Mouse (Mus musculus) urinary bladder, postnatal 14 days (tissue): ENCODE data around the gene Tpgs1.

Experiments used
- DNase-seq: peaks from one replicate; pipeline ENCODE4 v3.0.0; 2021; ENCODE audit warnings: low spot score

The Tpgs1 gene

DNA sequence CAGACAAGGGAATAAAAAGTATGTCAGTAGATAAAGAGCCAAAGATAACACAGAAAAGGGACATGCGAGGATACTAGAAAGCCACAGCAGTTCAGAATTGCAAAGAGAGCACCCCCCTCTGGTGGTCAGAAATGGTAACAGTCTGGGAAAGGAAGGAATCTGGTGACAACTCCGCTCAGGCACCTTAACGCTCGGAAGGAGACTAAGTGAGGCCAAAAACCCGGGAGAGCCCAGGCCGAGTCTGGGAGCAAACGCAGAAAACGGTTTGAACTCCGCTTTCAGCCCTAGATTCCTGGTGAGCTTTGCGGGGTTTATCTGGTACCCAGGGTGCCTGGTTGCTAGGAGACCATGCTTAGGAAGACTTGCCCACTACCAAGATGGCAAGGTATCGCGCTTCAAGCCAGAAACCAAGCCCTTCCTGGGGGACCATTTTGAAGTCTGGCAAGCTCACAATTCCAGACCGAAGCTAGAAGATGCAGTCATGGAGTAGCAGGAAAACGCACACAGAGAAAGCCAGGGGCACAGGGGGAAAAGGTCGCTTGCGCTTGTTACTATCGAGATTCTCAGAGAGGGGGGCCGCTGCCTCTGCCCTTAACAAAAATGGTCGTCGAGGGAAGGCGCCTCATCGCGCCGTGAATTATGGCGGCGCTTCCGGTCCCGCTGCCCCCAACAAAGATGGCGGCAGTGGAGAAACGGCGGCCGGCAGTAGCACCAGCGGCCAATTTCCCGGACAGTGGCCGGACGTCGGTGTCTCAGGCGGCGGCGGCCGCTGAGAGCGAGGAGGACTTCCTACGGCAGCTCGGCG is at the start of gene Tpgs1:
Gene Tpgs1, plus strand, starts transcription at position 599 of the 805 bp plus-strand sequence.
- DNase-seq: peak; percentile 87

DNA sequence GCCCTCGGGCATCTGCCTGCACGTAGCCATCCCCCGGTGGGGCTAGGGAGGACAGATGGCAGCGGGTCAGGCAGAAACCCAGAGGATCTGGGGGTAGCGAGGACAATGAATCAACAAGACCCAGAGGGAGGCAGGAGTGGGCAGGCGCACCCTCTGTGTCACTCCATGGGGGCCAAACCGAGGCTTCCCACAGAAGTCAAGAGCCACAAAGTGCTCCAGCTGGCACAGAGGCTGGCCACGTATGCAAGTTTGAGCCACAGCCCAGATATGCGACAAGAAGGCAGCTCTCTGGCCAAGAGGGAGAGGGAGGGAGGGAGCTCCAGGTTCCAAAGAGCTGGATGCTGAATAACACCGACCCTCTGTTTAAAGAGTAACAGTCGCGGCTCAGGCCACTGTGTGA is 45.2 kb upstream of the Tpgs1 start:
- DNase-seq: no peak

DNA sequence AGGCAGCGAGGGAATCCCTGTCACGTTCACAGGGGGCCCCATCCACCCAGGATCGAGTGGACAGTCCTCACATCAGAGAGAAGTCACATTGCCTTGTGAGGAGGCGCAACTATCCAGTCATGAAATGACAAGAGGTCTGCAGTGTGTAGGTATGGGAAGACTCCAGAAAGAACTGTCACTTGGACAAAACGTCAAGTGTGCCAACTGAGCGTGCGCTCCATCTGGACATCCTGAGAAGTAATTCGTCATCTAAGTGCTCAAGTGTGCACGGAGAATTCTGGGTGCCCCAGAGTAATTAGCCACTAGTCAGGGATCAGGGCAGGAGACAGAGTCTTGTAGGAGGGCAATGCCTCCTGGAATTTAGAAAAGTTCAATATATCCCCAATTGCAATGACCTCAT is 43.8 kb upstream of the Tpgs1 start:
- DNase-seq: no peak

DNA sequence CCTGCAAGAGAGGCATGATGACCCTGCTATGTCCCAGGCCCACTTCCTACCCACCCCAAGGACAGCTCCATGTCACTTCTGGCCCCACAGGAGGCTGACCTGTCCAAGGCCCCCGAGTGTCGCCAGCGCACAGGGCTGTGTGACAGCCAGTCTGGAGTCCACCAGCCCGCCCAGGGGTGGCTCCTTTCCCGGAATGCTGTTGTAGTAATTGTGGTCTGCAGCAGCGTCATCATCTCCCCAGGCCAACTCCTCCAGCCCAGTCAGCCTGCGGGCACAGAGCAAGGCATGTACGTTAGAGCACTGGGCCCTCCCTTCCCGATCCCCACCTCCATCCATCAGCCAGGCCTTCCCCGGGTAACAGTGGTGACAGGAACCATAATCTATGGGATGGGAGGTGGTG is 43.0 kb upstream of the Tpgs1 start:
- DNase-seq: no peak

DNA sequence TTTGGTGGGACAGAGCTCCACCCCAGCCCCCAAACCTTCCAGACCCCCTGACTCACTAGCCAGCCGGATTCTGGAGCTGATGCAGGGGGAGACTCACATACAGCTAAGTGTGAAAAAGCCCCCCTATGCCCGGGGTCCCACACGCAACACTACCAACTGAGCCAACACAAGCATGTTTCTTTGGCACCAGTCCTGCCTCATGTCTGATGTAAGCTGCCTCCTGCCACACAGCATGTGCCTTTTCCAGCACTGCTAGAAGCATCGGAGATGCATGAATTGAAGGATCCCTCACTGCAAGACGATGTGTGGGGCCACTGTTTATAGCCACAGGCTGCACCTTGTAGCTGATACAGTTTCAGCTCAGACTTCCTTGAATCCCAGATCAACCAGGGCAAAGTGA is 40.8 kb upstream of the Tpgs1 start:
- DNase-seq: no peak

DNA sequence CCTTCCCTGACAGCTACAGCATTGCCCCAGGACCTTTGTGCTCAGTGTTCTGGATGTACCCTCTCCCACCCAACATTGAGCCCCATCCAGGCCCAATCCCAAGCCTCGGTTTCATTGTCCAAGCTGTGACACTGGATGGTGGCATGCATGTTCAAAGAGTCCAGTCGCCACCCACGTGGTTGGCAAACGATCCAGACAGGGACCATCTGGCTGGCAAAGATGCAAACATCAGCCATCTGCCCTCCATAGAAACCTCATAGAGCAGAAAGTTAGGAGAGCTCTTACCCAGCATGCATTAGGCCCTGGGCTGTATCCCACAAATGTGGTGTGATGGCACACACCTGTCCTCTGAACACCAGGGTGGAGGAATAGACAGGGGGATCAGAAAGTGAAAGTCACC is 37.7 kb upstream of the Tpgs1 start:
- DNase-seq: no peak

DNA sequence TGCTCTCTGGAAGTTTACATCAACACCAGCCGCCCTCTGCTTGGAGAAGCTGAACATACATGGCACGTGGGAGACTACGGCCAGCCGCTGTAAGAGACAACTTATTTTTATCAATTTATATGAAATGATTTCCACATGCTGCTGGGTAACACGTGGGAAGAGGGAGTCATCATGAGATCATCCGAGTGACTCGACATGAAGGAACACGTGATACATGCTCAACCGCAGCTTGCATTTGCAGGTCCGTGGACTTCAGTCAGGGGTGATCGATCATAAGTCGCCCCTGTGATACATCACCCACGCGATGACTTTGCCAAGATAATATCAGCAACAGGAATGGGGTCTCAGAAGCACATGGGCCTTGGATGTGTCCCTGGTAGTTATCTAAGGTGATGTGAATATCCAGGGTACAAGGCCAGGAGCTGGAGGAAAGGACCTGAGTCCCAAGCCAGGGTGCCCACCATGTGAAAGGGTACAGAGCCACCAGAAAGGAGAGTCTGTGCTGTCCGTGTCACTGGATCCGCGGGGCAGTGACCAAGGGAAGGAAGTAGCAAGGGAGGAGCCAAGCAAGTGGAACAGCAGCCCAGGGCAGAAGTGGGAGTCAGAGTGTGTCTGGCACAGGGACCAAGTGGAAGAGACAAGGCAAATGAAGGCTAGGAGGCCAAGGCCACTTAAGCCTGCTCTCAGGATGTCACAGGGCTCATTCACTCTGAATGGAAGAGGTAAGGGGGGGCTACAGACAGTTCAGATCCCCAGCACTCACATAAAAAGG is 36.0 kb upstream of the Tpgs1 start:
- no peak for DNase-seq

DNA sequence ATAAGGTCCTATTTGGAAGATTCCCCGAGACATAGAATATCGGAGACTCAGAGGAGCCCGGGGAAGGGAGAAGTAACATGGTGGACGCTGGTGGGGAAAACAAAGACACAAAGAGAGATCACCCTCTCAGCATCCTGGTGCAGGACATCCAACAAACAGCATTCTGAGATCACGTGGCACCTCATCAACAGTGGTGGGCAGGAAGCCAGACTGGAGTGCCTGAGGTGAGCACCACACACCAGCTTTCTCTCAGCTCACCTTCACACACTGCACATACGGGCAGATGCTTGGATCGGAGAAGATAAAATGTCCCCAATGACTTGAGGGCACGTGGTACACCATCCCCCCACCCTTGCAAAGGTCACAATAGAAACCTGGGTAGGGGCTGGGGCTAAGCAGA is 32.9 kb upstream of the Tpgs1 start:
- DNase-seq: no peak

DNA sequence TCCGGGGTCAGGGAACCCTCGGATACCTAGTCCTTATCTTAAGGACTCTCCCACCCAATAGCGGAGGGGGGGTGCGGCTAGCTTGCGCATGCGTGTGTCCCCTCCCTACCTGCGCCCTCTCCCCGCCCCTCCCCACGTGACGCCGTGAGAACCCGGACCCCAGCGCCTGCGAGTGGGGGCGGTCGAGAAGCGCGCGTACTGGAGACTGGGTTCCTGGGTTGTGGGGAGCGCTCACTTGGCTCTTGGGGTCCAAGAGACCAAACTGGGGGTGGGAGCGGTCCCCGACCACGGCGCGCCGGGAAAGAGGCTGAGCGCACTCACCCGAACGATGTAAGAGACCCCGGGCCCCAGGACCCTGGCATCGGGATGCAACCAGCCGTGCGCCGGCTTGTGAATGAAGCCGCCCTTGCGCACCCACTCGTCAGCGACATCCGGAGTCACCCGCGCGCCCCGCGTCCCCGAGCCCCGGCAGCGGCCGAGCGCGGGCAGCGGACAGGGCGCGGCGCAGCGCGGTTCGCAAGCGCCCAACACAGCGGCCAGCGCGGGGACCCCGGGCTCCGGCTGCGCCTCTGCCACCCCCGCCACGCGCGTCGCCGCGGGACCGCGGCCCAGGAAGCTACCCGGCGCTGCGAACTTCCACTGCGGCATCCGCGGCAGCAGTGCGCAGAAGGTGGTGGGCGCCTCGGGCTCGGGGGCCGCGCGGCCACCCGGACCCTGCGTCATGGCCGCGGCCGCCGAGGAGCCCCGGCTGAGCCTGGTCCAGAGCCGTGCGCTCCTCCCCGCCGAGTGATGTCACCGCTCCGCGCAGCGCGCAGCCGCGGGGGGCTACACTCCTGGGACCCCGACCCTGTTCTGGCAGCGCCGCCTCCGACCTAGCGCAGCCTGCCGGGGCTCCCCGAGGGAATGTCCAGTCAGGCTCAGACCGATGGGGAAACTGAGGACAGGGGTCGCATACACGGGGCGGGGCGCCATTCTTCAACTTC is 31.8 kb upstream of the Tpgs1 start, which contains the start of gene Shc2:
Gene Shc2, minus strand, starts transcription at position 791 of the 983 bp plus-strand sequence.
- DNase-seq: peak; percentile 41

DNA sequence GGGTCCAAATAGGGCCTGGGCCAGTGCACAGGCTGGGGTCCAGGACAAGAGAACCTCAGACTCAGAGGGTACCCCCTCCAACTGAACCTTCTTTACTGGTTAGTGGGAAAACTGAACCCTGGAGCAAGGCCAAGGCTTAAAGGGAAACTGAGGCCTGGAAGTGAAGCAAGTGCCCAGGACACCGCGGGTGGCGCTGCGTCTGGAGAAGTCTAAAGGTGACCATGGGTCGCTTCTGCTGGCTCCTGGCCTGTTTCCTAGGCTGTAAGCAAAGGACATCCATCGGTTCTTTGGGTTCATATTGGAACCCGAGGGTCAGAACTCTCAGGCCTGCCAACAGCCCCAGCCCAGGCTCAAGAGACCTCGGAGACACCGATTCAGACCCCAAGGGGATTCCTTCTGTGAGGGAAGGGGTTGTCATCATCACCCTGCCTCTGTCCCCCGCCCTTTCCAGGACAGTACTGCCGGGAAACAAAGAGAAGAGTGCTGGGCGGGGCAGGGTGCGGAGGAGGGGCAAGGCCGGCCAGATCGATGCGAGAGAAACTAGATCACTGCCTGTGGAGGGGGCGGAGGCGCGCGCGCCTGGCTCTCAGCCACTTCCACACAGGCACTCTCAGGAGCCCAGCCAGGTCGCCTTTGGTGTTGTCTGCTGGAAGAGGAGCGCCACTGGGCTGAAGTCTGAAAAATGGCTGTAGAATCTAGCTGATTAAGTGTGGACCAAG is 30.5 kb upstream of the Tpgs1 start:
- peak; percentile 38 for DNase-seq

DNA sequence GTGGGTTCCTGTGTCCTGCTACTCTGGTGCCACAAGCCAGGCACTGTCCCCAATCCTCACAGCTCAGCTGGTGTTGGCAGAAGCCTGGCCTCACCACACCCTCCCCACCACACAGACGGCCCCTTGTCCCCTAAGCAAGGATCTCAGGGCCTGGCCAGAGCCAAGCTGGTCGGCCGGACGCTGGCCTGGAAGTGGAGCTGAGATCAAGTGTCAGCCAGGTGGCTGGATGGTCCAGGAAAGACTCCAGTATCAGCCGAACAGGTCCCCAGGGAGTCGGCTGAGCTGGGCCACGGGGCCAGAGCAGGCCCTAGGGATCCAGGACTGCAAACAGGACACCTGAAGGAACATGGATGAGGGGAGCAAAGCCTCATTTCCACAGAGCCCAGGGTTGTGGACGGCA is 23.5 kb upstream of the Tpgs1 start, which contains the start of gene Odf3l2:
Gene Odf3l2, minus strand, starts transcription at position 28 of the 400 bp plus-strand sequence.
- DNase-seq: no peak

DNA sequence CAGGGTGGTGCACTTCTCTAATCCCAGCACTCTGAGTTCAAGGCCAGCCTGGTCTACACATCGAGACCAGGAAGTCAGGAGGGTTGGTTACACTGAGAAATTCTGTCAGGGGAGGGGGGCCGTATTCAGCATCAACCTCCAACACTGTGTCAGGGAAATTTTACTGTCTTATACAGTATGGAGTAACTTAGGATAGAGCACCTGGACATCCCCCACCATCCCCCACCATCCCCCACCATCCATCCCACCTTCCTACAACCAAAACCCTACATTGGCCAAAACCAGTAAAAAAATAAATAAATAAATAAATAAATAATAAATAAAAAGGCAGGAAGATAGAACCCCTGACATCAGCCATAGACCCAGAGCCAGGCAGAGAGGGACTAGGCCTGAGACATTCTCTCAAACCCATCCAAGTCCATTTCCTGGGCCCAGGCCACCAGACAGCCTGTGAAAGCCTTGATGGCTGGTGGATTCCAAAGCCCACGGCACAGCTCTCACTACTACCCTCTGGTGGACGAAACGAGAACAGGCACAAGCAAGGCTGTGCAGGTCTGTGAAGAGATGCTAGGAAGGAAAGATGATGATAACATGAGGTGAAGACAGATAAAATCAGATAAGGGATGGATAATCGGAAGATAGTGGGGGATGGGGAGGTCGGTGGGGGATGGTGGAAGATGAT is 20.0 kb upstream of the Tpgs1 start:
- DNase-seq: peak; percentile 78

DNA sequence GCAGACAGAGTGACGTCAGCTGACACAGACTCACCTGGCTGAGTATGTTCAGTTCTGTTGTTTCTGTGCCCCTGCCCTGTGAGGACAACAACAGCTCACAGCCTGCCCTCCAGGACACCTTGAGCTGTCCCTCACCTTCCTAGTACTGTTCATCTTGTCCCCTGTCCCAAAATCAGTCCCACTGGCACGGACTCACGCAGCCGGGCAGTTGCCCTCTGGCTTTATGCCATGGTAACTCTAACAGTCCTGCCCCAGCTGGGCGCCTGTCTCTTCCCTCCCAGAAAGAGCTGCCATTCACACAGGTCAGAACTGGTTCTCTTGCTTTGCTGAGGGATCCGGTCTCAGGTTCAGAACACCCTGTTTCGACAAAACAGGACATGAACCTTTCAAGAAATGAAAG is 16.4 kb upstream of the Tpgs1 start:
- no peak for DNase-seq

DNA sequence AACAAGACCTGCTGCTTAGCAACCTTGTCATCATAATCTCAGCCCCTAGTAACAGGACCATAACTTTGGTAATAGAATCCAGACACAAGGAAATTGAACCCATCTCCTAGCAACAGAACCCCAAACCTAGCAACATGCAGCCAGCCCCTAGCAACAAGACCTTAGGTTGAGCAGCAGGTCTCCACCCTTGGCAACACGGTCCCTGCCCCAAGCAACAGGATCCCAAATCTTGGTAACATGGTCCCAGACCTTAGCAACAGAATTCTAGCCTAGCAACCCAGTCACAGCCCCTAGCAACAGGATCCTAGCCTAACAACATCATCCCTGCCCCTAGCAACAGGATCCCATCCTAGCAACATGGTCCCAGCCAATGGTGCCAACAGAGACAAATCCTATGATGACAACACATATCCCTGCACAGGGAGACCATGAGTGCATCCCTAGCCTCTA is 14.2 kb upstream of the Tpgs1 start:
- DNase-seq: no peak

DNA sequence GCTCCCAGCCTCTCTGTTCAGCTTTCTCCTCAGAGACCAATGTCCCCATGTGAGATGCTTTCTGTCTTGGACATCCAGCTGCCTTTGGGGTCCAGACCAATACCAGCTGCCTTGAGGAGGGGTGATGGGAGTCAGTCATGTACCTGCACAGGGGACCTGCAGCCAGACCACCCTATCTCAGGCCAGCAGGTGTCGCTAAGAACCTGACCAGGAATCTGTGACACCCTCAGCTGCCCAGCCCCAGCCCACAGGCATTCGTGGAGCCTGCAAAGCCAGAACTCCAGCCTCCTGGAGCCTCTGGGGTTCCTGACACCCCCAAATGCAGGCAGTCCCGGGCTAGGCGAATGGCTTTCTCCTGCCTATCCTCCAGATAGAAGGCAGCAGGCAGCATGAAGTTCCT is 10.3 kb upstream of the Tpgs1 start:
- DNase-seq: no peak

DNA sequence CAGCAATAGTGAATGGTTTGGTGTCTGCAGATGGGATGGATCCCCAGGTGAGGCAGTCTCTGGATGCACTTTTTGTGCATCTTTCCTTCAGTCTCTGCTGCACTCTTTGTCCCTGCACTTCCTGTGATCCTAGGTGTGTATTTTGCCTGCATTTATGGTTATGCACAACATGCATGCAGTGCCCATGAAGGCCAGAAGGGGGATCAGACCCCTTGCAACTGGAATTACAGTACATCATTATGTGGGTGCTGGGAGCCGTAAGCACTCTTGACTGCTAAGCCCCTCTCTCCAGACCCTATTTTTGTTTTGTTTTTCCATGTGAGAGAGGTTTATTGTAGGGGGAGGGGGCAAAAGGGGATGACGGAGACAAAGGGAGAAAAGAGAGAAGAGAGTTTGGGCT is 8.9 kb upstream of the Tpgs1 start:
- no peak for DNase-seq

DNA sequence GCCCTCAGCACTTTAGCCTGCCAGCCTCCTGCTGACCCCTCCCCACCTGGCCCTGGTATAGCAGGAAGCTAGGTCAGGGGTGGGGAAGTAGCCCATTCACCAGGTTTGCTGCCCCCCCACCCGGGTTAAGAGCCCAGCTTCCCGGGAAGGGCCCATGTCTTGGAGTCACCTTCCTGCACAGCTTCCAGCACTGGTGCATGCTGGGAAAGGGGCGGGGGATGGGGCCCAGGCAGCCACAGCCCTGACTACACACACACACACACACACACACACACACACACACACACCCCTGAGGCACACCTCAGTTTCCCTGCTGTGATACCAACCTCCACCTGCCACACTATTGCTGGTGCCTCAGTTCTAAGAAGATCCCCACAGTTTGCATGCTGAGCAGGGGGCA is 7.3 kb upstream of the Tpgs1 start:
- DNase-seq: no peak

DNA sequence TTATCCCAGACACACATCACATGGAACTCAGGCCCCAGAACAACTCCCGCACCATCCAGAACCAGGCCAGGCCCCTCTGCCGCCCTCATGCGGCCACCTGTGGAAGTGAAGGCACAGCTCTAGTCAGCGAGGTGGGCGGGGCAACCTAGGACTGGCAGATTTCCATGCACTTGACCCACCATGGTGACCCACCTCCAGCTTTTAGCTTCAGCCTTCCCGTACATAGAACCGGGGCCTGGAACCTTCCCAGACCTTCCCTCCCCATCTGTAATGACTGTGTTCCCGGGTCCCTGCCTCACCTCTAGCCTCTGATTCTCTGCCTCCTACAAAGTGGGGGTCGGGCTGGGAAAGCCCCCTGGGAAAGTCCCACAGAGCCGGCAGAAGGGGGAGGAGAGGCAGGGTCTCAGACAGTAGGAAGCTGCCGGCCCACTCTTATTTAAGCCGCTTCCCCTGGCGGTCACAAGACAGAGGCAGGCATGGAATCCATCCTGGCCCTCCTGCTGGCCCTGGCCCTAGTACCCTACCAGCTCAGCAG is 5.0 kb upstream of the Tpgs1 start, which contains the start of gene Madcam1:
Gene Madcam1, plus strand, starts transcription at position 429 of the 535 bp plus-strand sequence.
- peak; percentile 66 for DNase-seq

DNA sequence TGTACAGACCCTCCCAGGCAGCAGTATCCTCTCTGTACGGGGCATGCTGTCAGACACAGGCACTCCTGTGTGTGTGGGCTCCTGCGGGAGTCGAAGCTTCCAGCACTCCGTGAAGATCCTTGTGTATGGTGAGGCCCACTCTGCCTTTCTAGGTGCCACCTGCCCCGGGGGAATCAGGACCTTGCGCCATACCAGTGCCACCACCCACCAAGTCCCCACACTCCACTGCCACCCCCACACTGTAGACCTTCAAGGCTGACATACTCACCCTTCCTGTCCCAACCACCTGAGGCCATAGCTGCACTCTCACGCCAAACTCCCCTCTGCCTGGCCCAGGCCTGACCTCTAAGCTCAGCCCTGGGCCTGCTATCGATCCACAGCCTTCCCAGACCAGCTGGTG is 4.1 kb upstream of the Tpgs1 start:
- DNase-seq: no peak

DNA sequence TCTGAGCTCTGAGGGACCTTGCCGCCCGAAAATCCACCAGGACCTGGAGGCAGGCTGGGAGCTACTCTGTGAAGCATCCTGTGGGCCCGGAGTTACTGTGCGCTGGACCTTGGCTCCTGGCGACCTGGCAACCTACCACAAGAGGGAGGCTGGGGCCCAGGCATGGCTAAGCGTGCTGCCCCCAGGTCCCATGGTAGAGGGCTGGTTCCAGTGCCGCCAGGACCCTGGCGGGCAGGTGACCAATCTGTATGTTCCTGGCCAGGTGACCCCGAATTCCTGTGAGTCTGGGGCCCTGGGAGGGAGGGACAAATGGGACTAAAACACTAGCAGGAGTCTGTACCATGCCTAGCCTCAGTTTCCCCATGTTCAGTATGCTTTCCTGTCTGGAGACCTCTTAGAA is 2.7 kb upstream of the Tpgs1 start:
- no peak for DNase-seq
